Mouse (Mus musculus) embryonic facial prominence, embryonic 10.5 days (tissue): ENCODE results near the gene Arhgap24. TPM values are rescaled to one million over a fixed set of nuclear protein-coding genes. Genes with fewer than 3 reads are reported as not detected.

ENCODE experiments used
- DNase-seq: peaks from one replicate; pipeline ENCODE4 v3.0.0-alpha.2; 2017; ENCODE audit warnings: low spot score
- H3K27ac ChIP-seq: fragments of 300-500 bp; sonication (generic); replicated peaks from 2 replicates; pipeline ENCODE4 v1.5.1; 2016; ENCODE audit warnings: mild to moderate bottlenecking
- H3K27me3 ChIP-seq: fragments of 300-500 bp; sonication (generic); replicated peaks from 2 replicates; pipeline ENCODE4 v1.6.1; 2016; ENCODE audit warnings: low read depth, mild to moderate bottlenecking; ENCODE audit not compliant: poor library complexity, severe bottlenecking
- H3K36me3 ChIP-seq: fragments of 300-500 bp; sonication (generic); replicated peaks from 2 replicates; pipeline ENCODE4 v1.6.1; 2016; ENCODE audit warnings: mild to moderate bottlenecking, moderate library complexity
- H3K4me1 ChIP-seq: fragments of 300-500 bp; sonication (generic); 2 replicates; pipeline ENCODE4 v1.6.1; 2016
- H3K4me3 ChIP-seq: fragments of 300-500 bp; sonication (generic); 2 replicates; pipeline ENCODE4 v1.5.1; 2016; ENCODE audit warnings: mild to moderate bottlenecking, moderate library complexity
- H3K9me3 ChIP-seq: fragments of 300-500 bp; sonication (generic); 2 replicates; pipeline ENCODE4 v1.6.1; 2016; ENCODE audit warnings: mild to moderate bottlenecking
- WGBS: fragments of 180-500 bp; shearing (Covaris S2); methylation state at CpG from one replicate; pipeline ENCODE4 v1.1.7; 2016; 5-methylcytosine and 5-hydroxymethylcytosine counted together
- polyA plus RNA-seq: library from polyadenylated mRNA; unstranded; fragments of >200 nt; fragmentation: Nextera tagmentation; extraction: Ambion mirVana; gene quantifications from 2 replicates; pipeline ENCODE4 v1.2.1, GENCODE M21; 2016

Arhgap24 gene
- polyA plus RNA-seq, 1 experiment from 2014 or later, result 8.4 TPM

GRCm38 (mm10) chr5:102664988-102665726 is 184.0 kb downstream of the Arhgap24 start:
- Histone ChIP-seq H3K9me3 (no peaks in the 10 kb centered on the region), H3K27ac (no peak overlapping the region), H3K36me3 (no peaks in the 10 kb centered on the region), H3K4me1 (peaks cover 23% of the 10 kb centered on the region), H3K4me3 (no peak overlapping the region), H3K27me3 (no peaks in the 10 kb centered on the region)
- DNase-seq, result peak; percentile 45
- WGBS, result 39% methylated on average over 13 of the region's 13 CpGs

GRCm38 (mm10) chr5:102666886-102667285 is 185.7 kb downstream of the Arhgap24 start:
- peaks cover 26% of the 10 kb centered on the region for H3K4me1 ChIP-seq
- no peaks in the 10 kb centered on the region for H3K9me3 ChIP-seq
- H3K27me3 ChIP-seq, result no peaks in the 10 kb centered on the region
- H3K36me3 ChIP-seq, result no peaks in the 10 kb centered on the region
- DNase-seq, result no peak
- H3K4me3 ChIP-seq, result no peak overlapping the region
- no peak overlapping the region for H3K27ac ChIP-seq
- WGBS, result 93% methylated on average over 3 of the region's 3 CpGs

- no peak for DNase-seq
- H3K4me1 ChIP-seq, result peaks cover 27% of the 10 kb centered on the region
- no peaks in the 10 kb centered on the region for H3K9me3 ChIP-seq
- no peak overlapping the region for H3K4me3 ChIP-seq
- WGBS, result 88% methylated on average over 9 of the region's 9 CpGs
- no peaks in the 10 kb centered on the region for H3K27me3 ChIP-seq
- no peaks in the 10 kb centered on the region for H3K36me3 ChIP-seq
- no peak overlapping the region for H3K27ac ChIP-seq
Measured at GRCm38 (mm10) chr5:102667754-102668575, 186.8 kb downstream of the Arhgap24 start.

GRCm38 (mm10) chr5:102670206-102670605 is 189.0 kb downstream of the Arhgap24 start:
- Histone ChIP-seq H3K4me3 (no peak overlapping the region), H3K4me1 (peaks cover 12% of the 10 kb centered on the region), H3K27me3 (no peaks in the 10 kb centered on the region), H3K9me3 (no peaks in the 10 kb centered on the region), H3K36me3 (no peaks in the 10 kb centered on the region), H3K27ac (no peak overlapping the region)
- 83% methylated on average over 4 of the region's 4 CpGs for WGBS
- DNase-seq, result no peak

DNA sequence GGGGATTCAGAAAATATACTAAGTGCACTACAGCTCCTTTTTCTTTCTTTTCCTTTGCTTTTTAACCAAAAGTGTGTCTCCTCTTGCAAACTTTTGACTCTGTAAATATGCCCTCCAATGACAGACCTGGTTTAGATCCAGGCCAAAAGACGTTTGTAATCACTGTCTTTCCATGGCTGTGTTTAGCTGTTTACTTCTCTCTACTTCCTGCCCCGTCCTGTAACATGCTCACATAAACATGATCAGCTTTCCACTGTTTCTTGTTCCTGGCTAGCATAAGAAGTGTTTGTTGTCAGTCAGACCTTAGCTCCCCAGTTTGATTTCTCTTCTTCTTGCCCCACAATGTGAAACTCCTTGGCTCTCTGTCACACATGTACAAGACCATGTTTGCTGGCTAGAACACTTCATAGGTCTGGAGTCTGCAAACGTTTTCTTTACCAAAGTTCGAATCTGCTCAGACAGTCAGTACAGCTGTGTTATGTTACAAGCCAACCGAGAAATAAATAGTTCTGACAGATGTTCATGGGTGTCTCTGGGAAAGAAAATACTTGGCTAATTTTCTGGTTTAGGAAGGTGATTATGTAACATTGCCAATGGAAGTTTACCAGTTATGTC is 189.6 kb downstream of the Arhgap24 start:
- Histone ChIP-seq H3K4me1 (peaks cover 7% of the 10 kb centered on the region; the same call in 1 of the 2 replicates), H3K9me3 (no peaks in the 10 kb centered on the region), H3K4me3 (no peak overlapping the region), H3K36me3 (no peaks in the 10 kb centered on the region), H3K27ac (no peak overlapping the region), H3K27me3 (no peaks in the 10 kb centered on the region)
- WGBS, result 53% methylated on average over 5 of the region's 5 CpGs
- DNase-seq, result no peak

DNA sequence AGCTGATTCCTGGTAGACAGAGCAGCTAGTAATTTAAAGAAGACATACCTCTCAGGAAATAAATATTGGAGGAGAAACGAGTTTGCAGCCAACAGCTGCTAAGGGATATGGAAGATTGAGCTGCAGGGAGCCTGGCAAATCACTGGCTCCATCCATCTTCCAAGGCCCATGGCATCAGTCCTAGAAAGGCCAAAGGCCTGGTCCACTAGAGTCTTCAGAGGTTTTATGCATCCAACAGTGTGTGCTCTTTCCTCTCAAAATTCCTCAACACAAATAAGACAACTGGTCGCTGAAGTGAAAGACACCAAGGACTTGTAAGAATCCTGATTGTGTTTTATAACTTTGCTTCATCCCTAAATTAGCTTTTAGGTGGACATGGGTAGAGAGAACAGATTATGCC is 194.1 kb downstream of the Arhgap24 start:
- H3K4me1 ChIP-seq, result peaks cover 7% of the 10 kb centered on the region; the same call in 1 of the 2 replicates
- no peak overlapping the region for H3K4me3 ChIP-seq
- DNase-seq, result no peak
- H3K36me3 ChIP-seq, result no peaks in the 10 kb centered on the region
- no peaks in the 10 kb centered on the region for H3K27me3 ChIP-seq
- H3K27ac ChIP-seq, result no peak overlapping the region
- WGBS, result 82% methylated on average over 2 of the region's 2 CpGs
- no peaks in the 10 kb centered on the region for H3K9me3 ChIP-seq

DNA sequence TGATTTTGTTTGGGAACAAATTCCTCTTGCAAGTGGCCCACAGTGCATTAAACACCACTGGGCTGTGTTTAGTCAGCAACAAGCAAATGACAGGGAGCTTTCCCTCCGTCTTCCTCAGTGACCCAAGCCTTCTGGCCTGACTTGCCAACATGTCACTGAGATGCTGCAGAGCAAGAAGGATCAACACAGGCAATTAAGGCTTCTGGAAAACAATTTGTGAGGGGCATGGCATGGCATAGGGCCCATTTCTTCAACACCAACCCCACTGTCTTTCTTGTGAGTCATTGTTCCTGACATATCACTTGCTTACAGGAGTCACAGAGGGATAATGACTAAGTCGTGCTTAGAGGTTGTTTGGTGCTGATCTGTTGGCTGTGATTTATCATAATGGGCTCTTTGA is 196.0 kb downstream of the Arhgap24 start:
- H3K9me3 ChIP-seq, result no peaks in the 10 kb centered on the region
- no peak for DNase-seq
- H3K4me1 ChIP-seq, result no peaks in the 10 kb centered on the region
- no peaks in the 10 kb centered on the region for H3K27me3 ChIP-seq
- WGBS, result 56% methylated on average over 2 of the region's 2 CpGs
- H3K27ac ChIP-seq, result no peak overlapping the region
- H3K36me3 ChIP-seq, result no peaks in the 10 kb centered on the region
- no peak overlapping the region for H3K4me3 ChIP-seq

- Histone ChIP-seq H3K36me3 (no peaks in the 10 kb centered on the region), H3K4me3 (no peak overlapping the region), H3K4me1 (no peaks in the 10 kb centered on the region), H3K9me3 (no peaks in the 10 kb centered on the region), H3K27me3 (no peaks in the 10 kb centered on the region), H3K27ac (no peak overlapping the region)
- WGBS, result 84% methylated on average over 5 of the region's 5 CpGs
- DNase-seq, result no peak
Measured at GRCm38 (mm10) chr5:102687673-102688072, 206.5 kb downstream of the Arhgap24 start.

GRCm38 (mm10) chr5:102692487-102692886 is 211.3 kb downstream of the Arhgap24 start:
- WGBS, result 22% methylated on average over 4 of the region's 4 CpGs
- Histone ChIP-seq H3K27me3 (no peaks in the 10 kb centered on the region), H3K36me3 (no peaks in the 10 kb centered on the region), H3K27ac (no peak overlapping the region), H3K4me1 (no peaks in the 10 kb centered on the region), H3K4me3 (no peak overlapping the region), H3K9me3 (no peaks in the 10 kb centered on the region)
- DNase-seq, result peak; percentile 42

DNA sequence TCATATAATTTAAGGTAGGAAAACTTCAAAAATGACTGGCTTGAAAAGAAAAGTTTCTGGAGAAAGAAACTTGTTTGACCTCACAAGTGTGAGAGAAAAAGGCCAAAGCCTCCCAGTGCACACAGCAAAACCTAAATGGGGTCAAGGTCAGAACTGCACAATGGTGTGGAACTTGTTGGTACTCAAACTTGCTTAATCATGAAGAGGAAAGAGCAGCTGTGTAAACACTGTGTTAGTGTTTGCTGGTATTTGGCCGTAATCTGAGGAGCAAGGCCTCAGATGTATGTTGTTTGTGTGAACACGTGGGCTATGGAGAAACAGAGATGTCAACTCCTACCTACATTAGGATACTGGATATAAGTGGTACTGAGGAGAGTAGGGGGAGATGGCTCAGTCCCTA is 212.0 kb downstream of the Arhgap24 start:
- H3K4me1 ChIP-seq, result no peaks in the 10 kb centered on the region

DNA sequence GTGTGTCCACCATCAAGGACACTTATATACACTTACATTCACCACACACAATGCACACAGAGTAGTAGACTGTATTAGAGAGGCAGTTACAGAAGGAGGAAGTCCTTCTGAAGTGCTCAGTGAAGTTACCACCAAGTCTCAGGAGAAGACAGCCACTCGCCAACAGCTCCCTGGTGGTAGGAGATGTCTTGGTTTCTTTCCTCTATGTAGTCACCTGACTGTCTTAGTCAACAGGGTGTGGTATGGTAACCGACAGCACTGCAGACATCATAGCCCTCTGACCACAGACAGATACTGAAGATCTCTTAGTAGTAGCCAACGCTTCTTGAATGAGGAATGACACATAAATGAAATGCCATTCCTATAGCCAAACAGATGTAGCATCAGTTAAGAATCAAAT is 212.7 kb downstream of the Arhgap24 start:
- Histone ChIP-seq H3K36me3 (no peaks in the 10 kb centered on the region), H3K27me3 (no peaks in the 10 kb centered on the region), H3K9me3 (no peaks in the 10 kb centered on the region), H3K4me1 (no peaks in the 10 kb centered on the region), H3K27ac (no peak overlapping the region), H3K4me3 (no peak overlapping the region)
- WGBS, result 90% methylated on average over 3 of the region's 3 CpGs
- DNase-seq, result no peak

More for the DNA sequence above, 212.0 kb downstream of the Arhgap24 start:
- Histone ChIP-seq H3K9me3 (no peaks in the 10 kb centered on the region), H3K27me3 (no peaks in the 10 kb centered on the region), H3K4me3 (no peak overlapping the region), H3K36me3 (no peaks in the 10 kb centered on the region), H3K27ac (no peak overlapping the region)
- no peak for DNase-seq
- 50% methylated on average over 2 of the region's 2 CpGs for WGBS

GRCm38 (mm10) chr5:102697784-102698183 is 216.6 kb downstream of the Arhgap24 start:
- WGBS, result 84% methylated on average over 1 of the region's 1 CpGs
- H3K36me3 ChIP-seq, result no peaks in the 10 kb centered on the region
- H3K9me3 ChIP-seq, result no peaks in the 10 kb centered on the region
- H3K4me3 ChIP-seq, result no peak overlapping the region
- no peaks in the 10 kb centered on the region for H3K27me3 ChIP-seq
- H3K27ac ChIP-seq, result no peak overlapping the region
- no peaks in the 10 kb centered on the region for H3K4me1 ChIP-seq
- DNase-seq, result no peak
